Mouse (Mus musculus): Measurements from ENCODE around the gene Lingo1.

DNA sequence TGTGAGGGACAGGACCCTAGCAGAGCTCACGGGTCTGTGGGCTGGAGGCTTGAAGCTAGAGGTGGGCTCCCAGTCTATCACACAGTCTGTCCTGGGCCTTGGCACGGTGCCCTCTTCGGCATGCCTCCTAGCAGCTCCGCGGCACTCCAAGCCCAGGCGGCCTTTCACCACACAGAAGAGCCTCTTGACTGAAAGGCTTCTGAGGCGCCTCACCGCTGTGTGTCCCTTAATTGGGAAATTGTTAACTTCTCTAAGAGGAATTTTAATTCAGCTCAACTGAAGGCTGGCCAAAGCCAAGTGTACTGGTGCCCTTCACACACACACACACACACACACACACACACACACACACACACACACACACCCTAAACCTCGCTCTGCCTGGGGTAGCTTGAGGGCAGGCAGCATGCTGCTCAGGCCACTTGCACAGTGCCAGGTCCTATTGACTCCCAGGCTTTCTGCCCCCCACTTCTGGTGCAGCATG, 28.6 kb downstream of the Lingo1 start:
- TF ChIP-seq CTCF (IDR thresholded peaks at IDR 0.05; ENCODE audit: low read depth) (no peak), EP300 (IDR thresholded peaks at IDR 0.05; ENCODE audit: low read depth) (no peak)

All from liver, postnatal 0 days (tissue).